Mouse (Mus musculus): ENCODE measurements at regions not wholly inside any gene's neighbourhood (a gene's known extent, or its start where the extent isn't known, plus 50 kb on each side); places are given as distances from the start of the nearest gene placed in this dataset.

DNA sequence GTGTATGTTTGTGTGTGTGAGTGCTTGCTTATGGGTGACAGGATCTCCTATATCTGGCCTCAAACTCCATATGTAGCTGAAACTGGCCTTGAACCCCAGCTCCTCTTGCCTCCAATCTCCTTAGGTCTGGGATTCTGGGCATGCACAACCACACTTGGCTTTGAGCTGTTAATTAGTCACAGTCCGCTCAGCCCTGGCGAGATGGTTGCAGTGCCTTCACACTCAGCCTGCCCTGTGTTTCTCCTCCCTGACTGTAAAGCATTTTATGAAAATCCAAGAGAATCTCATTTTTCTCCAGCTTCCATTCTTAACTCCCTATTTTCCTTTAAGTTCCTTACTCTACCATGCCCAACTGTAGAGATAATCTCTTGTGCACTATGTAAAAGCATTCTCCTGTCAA is 80.1 kb downstream of the Fam110c start:
- H3K36me3 ChIP-seq (ENCODE audit: control insufficient read depth, insufficient read depth, low read length), result no peaks in the 10 kb centered on the region
- 80% methylated on average over 2 of the region's 2 CpGs for WGBS
- ATAC-seq, result no peak
- no peak overlapping the region for H3K9ac ChIP-seq (ENCODE audit: low read depth, low read length)
- no peak overlapping the region for H3K4me2 ChIP-seq (ENCODE audit: low read depth, low read length)
- H3K27ac ChIP-seq (ENCODE audit: low read length), result no peak overlapping the region
- no peaks in the 10 kb centered on the region; the same call in 1 of the 2 replicates for H3K4me1 ChIP-seq (ENCODE audit: control insufficient read depth, insufficient read depth, low read length)
- H3K9me3 ChIP-seq (ENCODE audit: control insufficient read depth, low read length), result no peaks in the 10 kb centered on the region
- H3K4me3 ChIP-seq (ENCODE audit: low read length), result no peak overlapping the region
- H3K27me3 ChIP-seq (replicated peaks; ENCODE audit: control insufficient read depth, insufficient read depth, low read length), result no peaks in the 10 kb centered on the region

DNA sequence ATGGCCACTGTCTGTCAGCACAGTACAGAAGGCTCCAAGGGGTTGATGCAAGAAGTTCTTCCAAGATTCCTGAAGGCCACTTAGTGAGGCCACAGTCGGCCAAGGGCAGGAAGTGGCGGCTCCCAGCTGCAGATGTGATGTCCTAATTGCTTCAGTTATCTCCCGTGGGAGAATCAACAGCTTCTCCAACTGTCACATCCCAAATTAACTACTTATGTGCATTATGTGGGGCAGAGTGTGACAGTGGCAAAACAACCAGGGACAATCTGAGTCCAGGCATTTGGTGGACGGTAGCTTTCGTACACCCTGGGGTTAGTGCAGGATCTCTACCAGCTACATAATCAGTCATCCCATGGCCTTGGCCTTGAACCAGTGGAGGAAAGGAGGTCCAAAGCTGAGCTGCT is 80.9 kb downstream of the Fam110c start:
- no peaks in the 10 kb centered on the region for H3K27me3 ChIP-seq (replicated peaks; ENCODE audit: control insufficient read depth, insufficient read depth, low read length)
- H3K27ac ChIP-seq (ENCODE audit: low read length), result peak overlapping the region; percentile 59; the same call in 1 of the 2 replicates
- H3K4me1 ChIP-seq (ENCODE audit: control insufficient read depth, insufficient read depth, low read length), result peaks cover 2% of the 10 kb centered on the region; the same call in 1 of the 2 replicates
- no peaks in the 10 kb centered on the region for H3K9me3 ChIP-seq (ENCODE audit: control insufficient read depth, low read length)
- H3K4me2 ChIP-seq (ENCODE audit: low read depth, low read length), result no peak overlapping the region
- 54% methylated on average over 5 of the region's 5 CpGs for WGBS
- peak; percentile 58; the same call in 1 of the 2 replicates for ATAC-seq
- H3K9ac ChIP-seq (ENCODE audit: low read depth, low read length), result no peak overlapping the region
- H3K4me3 ChIP-seq (ENCODE audit: low read length), result no peak overlapping the region
- H3K36me3 ChIP-seq (ENCODE audit: control insufficient read depth, insufficient read depth, low read length), result no peaks in the 10 kb centered on the region

DNA sequence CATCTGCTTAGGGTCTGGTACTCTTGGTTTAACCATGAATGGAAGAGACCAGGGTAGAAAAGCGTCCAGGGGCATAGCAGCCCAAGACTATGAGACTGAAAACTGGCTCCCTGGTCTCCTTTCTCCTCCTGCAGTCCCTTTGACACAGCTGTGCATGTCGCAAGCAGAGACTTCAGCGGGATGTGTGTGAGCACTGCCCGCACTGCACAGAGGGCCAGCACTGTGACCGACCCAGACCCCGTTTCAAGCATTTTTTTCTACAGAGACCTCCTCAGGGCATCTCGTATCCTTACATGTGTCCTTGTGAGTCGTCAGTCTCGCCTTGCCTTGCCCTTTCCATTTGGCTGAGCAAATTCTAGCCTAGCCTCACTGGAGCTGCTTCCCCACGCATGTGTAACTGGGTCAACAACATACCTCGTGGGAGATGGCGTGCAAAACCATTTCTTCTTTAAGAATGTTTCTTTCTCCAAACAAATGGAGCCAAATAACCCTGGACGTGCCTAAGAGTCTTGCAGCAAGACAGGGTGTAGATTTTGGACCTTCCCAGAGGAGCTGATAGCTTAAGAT is 82.6 kb downstream of the Fam110c start:
- Histone ChIP-seq H3K4me2 (ENCODE audit: low read depth, low read length) (no peak overlapping the region), H3K4me1 (ENCODE audit: control insufficient read depth, insufficient read depth, low read length) (peaks cover 2% of the 10 kb centered on the region; the same call in 1 of the 2 replicates), H3K27me3 (replicated peaks; ENCODE audit: control insufficient read depth, insufficient read depth, low read length) (no peaks in the 10 kb centered on the region), H3K9me3 (ENCODE audit: control insufficient read depth, low read length) (no peaks in the 10 kb centered on the region), H3K4me3 (ENCODE audit: low read length) (no peak overlapping the region), H3K36me3 (ENCODE audit: control insufficient read depth, insufficient read depth, low read length) (no peaks in the 10 kb centered on the region), H3K27ac (ENCODE audit: low read length) (no peak overlapping the region; the same call in none of the 2 replicates), H3K9ac (ENCODE audit: low read depth, low read length) (no peak overlapping the region)
- ATAC-seq, result no peak
- 73% methylated on average over 13 of the region's 13 CpGs for WGBS

DNA sequence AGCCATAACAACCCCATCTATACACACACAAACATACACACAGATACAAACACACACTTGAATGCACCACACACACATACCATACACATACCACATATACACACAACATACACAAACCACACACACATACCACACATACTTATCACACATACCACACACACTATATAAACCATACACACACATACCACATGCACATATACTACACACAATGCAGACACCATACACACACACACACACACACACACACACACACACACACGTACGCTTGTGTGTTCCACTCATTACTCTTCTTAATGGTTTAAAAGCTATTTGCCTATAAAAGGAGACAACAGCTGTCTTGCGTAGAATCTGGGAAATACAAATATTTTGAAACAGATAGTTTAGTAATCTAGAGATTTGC is 83.1 kb upstream of the Gm6993 start:
- Histone ChIP-seq H3K36me3 (ENCODE audit: control insufficient read depth, insufficient read depth, low read length) (no peaks in the 10 kb centered on the region), H3K27me3 (replicated peaks; ENCODE audit: control insufficient read depth, insufficient read depth, low read length) (no peaks in the 10 kb centered on the region), H3K9me3 (ENCODE audit: control insufficient read depth, low read length) (no peaks in the 10 kb centered on the region), H3K4me3 (ENCODE audit: low read length) (no peak overlapping the region), H3K9ac (ENCODE audit: low read depth, low read length) (no peak overlapping the region), H3K27ac (ENCODE audit: low read length) (0 out of 2 replicates have a peak overlapping the region, but pooled peaks have one; percentile 2), H3K4me1 (ENCODE audit: control insufficient read depth, insufficient read depth, low read length) (peaks cover 2% of the 10 kb centered on the region; the same call in 1 of the 2 replicates), H3K4me2 (ENCODE audit: low read depth, low read length) (no peak overlapping the region)
- peak; percentile 50; the same call in 1 of the 2 replicates for ATAC-seq
- 70% methylated on average over 3 of the region's 3 CpGs for WGBS

DNA sequence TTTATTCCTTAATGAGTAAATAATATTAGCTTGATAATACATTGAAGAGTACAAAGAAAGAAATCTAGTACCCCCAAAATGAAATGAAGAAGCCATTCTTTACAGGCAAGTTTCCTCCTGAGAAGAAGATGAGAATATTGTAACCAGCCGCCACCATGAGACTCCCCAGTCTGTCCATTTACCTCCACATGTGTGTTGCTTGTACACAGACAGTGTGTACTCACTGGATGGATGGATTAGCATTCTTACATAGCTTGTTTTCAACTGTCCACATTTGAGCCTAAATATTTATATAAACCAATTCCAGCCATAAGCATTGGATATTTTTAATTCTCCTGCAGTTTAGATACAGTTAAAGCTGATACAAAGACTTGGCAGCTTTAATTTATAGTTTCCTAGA is 82.7 kb upstream of the Gm6993 start:
- H3K4me2 ChIP-seq (ENCODE audit: low read depth, low read length), result no peak overlapping the region
- no peak overlapping the region for H3K27ac ChIP-seq (ENCODE audit: low read length)
- H3K27me3 ChIP-seq (replicated peaks; ENCODE audit: control insufficient read depth, insufficient read depth, low read length), result no peaks in the 10 kb centered on the region
- H3K4me1 ChIP-seq (ENCODE audit: control insufficient read depth, insufficient read depth, low read length), result peaks cover 2% of the 10 kb centered on the region; the same call in 1 of the 2 replicates
- no peak overlapping the region for H3K9ac ChIP-seq (ENCODE audit: low read depth, low read length)
- no peaks in the 10 kb centered on the region for H3K36me3 ChIP-seq (ENCODE audit: control insufficient read depth, insufficient read depth, low read length)
- H3K4me3 ChIP-seq (ENCODE audit: low read length), result no peak overlapping the region
- 74% methylated on average over 1 of the region's 1 CpGs for WGBS
- ATAC-seq, result peak; percentile 56; the same call in 1 of the 2 replicates
- no peaks in the 10 kb centered on the region for H3K9me3 ChIP-seq (ENCODE audit: control insufficient read depth, low read length)

DNA sequence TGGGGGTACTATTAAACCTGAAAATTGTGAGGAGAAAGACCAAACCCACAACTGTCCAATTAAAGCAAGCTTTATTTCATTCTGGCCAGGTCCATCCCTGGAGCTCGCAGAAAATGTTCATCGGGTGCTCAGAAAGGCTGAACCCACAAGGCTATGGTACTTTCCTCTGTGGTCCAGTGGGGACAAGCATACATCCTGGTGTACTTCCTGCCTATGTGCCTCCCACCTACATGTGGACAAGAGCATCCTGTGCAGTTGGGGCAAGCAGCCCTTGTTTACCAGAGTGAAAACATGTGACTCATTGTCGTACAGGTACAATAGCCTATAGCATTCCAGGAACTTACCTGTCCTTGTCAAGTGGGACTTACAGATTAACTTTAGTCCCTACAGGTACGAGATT is 81.7 kb upstream of the Gm6993 start:
- H3K9me3 ChIP-seq (ENCODE audit: control insufficient read depth, low read length), result no peaks in the 10 kb centered on the region
- H3K4me2 ChIP-seq (ENCODE audit: low read depth, low read length), result no peak overlapping the region
- no peak overlapping the region for H3K27ac ChIP-seq (ENCODE audit: low read length)
- no peaks in the 10 kb centered on the region for H3K27me3 ChIP-seq (replicated peaks; ENCODE audit: control insufficient read depth, insufficient read depth, low read length)
- no peak for ATAC-seq
- no peak overlapping the region for H3K4me3 ChIP-seq (ENCODE audit: low read length)
- H3K4me1 ChIP-seq (ENCODE audit: control insufficient read depth, insufficient read depth, low read length), result peaks cover 2% of the 10 kb centered on the region; the same call in 1 of the 2 replicates
- WGBS, result 72% methylated on average over 4 of the region's 4 CpGs
- H3K9ac ChIP-seq (ENCODE audit: low read depth, low read length), result no peak overlapping the region
- H3K36me3 ChIP-seq (ENCODE audit: control insufficient read depth, insufficient read depth, low read length), result no peaks in the 10 kb centered on the region

DNA sequence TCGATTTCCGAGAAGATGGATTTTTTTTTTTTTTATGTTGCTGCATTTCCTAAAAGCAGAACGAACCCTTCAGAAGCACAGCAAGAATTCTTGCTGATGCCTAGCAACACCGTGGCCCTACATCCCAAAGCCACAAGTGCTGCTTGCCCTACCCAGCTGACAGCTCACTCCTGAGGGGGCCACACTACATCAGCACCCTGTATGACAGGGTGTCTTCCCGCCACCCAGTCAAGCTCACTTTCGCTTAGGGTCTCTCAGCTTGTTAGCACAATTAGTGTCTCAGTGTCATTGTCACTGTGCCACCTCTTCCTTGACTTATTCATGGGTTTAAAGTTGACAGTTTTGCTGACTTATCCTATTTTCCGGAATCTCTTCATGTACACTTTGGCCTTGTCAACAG is 81.2 kb upstream of the Gm6993 start:
- Histone ChIP-seq H3K4me3 (ENCODE audit: low read length) (no peak overlapping the region), H3K4me2 (ENCODE audit: low read depth, low read length) (no peak overlapping the region), H3K9me3 (ENCODE audit: control insufficient read depth, low read length) (no peaks in the 10 kb centered on the region), H3K27ac (ENCODE audit: low read length) (no peak overlapping the region; the same call in 1 of the 2 replicates), H3K27me3 (replicated peaks; ENCODE audit: control insufficient read depth, insufficient read depth, low read length) (no peaks in the 10 kb centered on the region), H3K4me1 (ENCODE audit: control insufficient read depth, insufficient read depth, low read length) (peaks cover 2% of the 10 kb centered on the region; the same call in 1 of the 2 replicates), H3K9ac (ENCODE audit: low read depth, low read length) (no peak overlapping the region), H3K36me3 (ENCODE audit: control insufficient read depth, insufficient read depth, low read length) (no peaks in the 10 kb centered on the region)
- ATAC-seq, result no peak
- 73% methylated on average over 7 of the region's 7 CpGs for WGBS

DNA sequence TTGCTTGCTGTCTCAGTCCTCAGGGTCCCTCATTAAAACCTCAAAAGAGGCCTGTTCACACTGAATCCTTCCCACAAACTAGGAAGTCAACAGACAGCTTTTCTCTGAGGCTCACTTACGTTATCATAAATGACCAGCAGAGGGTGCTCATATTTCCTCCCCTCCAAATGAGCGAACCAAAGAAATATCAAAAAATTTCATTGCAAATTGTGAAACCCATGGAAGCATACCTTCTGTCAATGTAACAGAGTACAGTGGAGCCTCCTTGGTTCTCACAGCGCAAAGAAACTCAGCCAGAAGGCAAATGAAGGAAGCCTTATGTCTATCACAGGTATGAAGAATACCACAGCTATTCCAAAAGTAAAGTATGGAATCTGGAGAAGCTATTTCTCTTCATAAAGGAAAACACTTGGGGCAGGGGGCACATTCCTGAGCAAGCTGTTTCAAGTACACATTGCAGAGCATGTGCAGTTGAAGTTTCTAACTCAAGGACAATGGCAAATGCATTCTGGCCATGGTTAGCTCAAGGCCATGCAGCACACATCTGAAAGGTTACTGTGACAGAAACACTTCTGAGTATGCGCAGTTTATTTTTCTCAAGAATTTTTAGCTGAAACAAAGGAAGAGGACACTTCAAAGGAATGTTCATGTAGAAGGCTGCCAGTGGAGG is 72.2 kb upstream of the Gm6993 start:
- peak; percentile 26; the same call in 1 of the 2 replicates for ATAC-seq
- Histone ChIP-seq H3K27ac (ENCODE audit: low read length) (no peak overlapping the region), H3K27me3 (replicated peaks; ENCODE audit: control insufficient read depth, insufficient read depth, low read length) (no peaks in the 10 kb centered on the region)

DNA sequence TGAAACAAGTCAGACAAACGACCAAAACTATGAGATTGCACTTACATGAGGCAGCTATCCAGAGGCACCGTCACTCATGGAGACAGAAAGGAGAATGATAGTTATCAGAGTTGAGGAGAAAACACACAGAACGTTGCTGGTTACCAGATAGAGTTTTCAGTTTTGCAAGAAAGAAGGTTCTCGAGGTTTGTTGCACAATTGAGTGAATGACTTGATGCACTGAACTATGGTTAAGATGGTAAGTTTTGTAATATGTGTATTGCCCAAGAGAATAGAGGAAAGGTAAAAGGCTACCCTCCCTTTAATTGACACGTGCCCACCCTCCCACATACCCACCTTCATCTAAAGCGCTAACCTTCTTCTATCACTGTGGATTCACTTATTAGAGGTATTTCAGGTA is 70.5 kb upstream of the Gm6993 start:
- no peak overlapping the region for H3K27ac ChIP-seq (ENCODE audit: low read length)
- no peaks in the 10 kb centered on the region for H3K9me3 ChIP-seq (ENCODE audit: control insufficient read depth, low read length)
- no peak overlapping the region for H3K9ac ChIP-seq (ENCODE audit: low read depth, low read length)
- no peak for ATAC-seq
- 69% methylated on average over 6 of the region's 6 CpGs for WGBS
- H3K36me3 ChIP-seq (ENCODE audit: control insufficient read depth, insufficient read depth, low read length), result no peaks in the 10 kb centered on the region
- no peak overlapping the region for H3K4me3 ChIP-seq (ENCODE audit: low read length)
- 0 out of 2 replicates have a peak, but pooled peaks cover 7% of the 10 kb centered on the region for H3K4me1 ChIP-seq (ENCODE audit: control insufficient read depth, insufficient read depth, low read length)
- H3K27me3 ChIP-seq (replicated peaks; ENCODE audit: control insufficient read depth, insufficient read depth, low read length), result no peaks in the 10 kb centered on the region
- no peak overlapping the region for H3K4me2 ChIP-seq (ENCODE audit: low read depth, low read length)

More for the DNA sequence above, 72.2 kb upstream of the Gm6993 start:
- Histone ChIP-seq H3K36me3 (ENCODE audit: control insufficient read depth, insufficient read depth, low read length) (no peaks in the 10 kb centered on the region), H3K4me1 (ENCODE audit: control insufficient read depth, insufficient read depth, low read length) (0 out of 2 replicates have a peak, but pooled peaks cover 7% of the 10 kb centered on the region), H3K9ac (ENCODE audit: low read depth, low read length) (no peak overlapping the region), H3K4me2 (ENCODE audit: low read depth, low read length) (no peak overlapping the region), H3K4me3 (ENCODE audit: low read length) (no peak overlapping the region), H3K9me3 (ENCODE audit: control insufficient read depth, low read length) (no peaks in the 10 kb centered on the region)
- WGBS, result 49% methylated on average over 4 of the region's 4 CpGs

Measured in intestine, embryonic 16.5 days (tissue).